Mouse (Mus musculus) CD4-positive, CD25-positive, alpha-beta regulatory T cell, adult 4 months (primary cell): Measurements from ENCODE around the gene Gpr119. TPM values are rescaled to one million over a fixed set of nuclear protein-coding genes. Genes with fewer than 3 reads are reported as not detected.
A peak's percentile ranks its signal among the peaks of the same experiment; 100 is the strongest.

Experiments
- ATAC-seq: one replicate; pipeline ENCODE4 v1.8.0; 2017
- polyA plus RNA-seq, 2 experiments: library from polyadenylated mRNA; unstranded; fragments of 100-300 nt; shearing (Covaris generic); gene quantifications; one replicate each; pipeline ENCODE4 v1.2.1; 2017

The Gpr119 gene
- polyA plus RNA-seq: not detected

GRCm38 (mm10) chrX:48674171-48674570 is at the start of gene Gpr119:
Gene Gpr119, minus strand, starts transcription at chrX:48674478.
- ATAC-seq: no peak

GRCm38 (mm10) chrX:48712846-48713245 is 38.6 kb upstream of the Gpr119 start:
- peak; percentile 26 for ATAC-seq

GRCm38 (mm10) chrX:48709701-48710100 is 35.4 kb upstream of the Gpr119 start:
- no peak for ATAC-seq

GRCm38 (mm10) chrX:48694864-48695371 is 20.6 kb upstream of the Gpr119 start, which contains the start of gene Rbmx2:
Gene Rbmx2, plus strand, starts transcription at chrX:48695004.
- peak; percentile 99 for ATAC-seq

GRCm38 (mm10) chrX:48694460-48694859 is 20.2 kb upstream of the Gpr119 start:
- ATAC-seq: peak; percentile 30

- no peak for ATAC-seq
These were observed 9.6 kb upstream of the Gpr119 start for GRCm38 (mm10) chrX:48683857-48684256.

GRCm38 (mm10) chrX:48683451-48683850 is 9.2 kb upstream of the Gpr119 start:
- ATAC-seq: peak; percentile 76

- ATAC-seq: no peak
These were observed 2.6 kb downstream of the Gpr119 start for GRCm38 (mm10) chrX:48671714-48672113.

- no peak for ATAC-seq
These were observed 4.7 kb downstream of the Gpr119 start for GRCm38 (mm10) chrX:48669588-48669987.

- no peak for ATAC-seq
These were observed 7.5 kb downstream of the Gpr119 start for GRCm38 (mm10) chrX:48666807-48667206.

GRCm38 (mm10) chrX:48644122-48644521 is 30.2 kb downstream of the Gpr119 start:
- ATAC-seq: no peak

- ATAC-seq: peak; percentile 41
These were observed 37.2 kb downstream of the Gpr119 start for GRCm38 (mm10) chrX:48637032-48637431.

GRCm38 (mm10) chrX:48624054-48624420 is 50.2 kb downstream of the Gpr119 start:
- ATAC-seq: no peak

GRCm38 (mm10) chrX:48623379-48624053 is 50.8 kb downstream of the Gpr119 start, which contains the start of gene Slc25a14:
Gene Slc25a14, plus strand, starts transcription at chrX:48623413.
- peak; percentile 97 for ATAC-seq

- ATAC-seq: no peak
These were observed 51.3 kb downstream of the Gpr119 start for GRCm38 (mm10) chrX:48623049-48623378.

Other genes with a start within 250 kb of the Gpr119 start
- gene Elf4, start 211.3 kb downstream of the Gpr119 start, polyA plus RNA-seq: 10 to 100 TPM; 24.7 to 25.4 TPM
- gene Aifm1, start 160.9 kb downstream of the Gpr119 start, polyA plus RNA-seq: 10 to 100 TPM; 26.6 to 46.0 TPM
- gene Rab33a, start 155.2 kb downstream of the Gpr119 start, polyA plus RNA-seq: 1 to 10 TPM in 1 of 2 experiments, under 1 TPM in 1; 0.28 to 1.5 TPM
- 10 to 100 TPM; 16.1 to 20.8 TPM for gene Zfp280c, start 80.0 kb downstream of the Gpr119 start, polyA plus RNA-seq
- gene Slc25a14, start 51.1 kb downstream of the Gpr119 start, polyA plus RNA-seq: 10 to 100 TPM; 10.0 to 10.4 TPM
- 10 to 100 TPM in 1 of 2 experiments, 1 to 10 TPM in 1; 5.3 to 20.4 TPM for gene Rbmx2, start 20.5 kb upstream of the Gpr119 start, polyA plus RNA-seq
- gene Gm595, start 203.2 kb upstream of the Gpr119 start, polyA plus RNA-seq: not detected